ENCODE assay signal across 7 mouse cellular contexts in genomic region chr11:120711980-120712604, GRCm38 (mm10). TPM values are rescaled to one million over a fixed set of nuclear protein-coding genes. Genes with fewer than 3 reads are reported as not detected.
DNase-seq lines count a peak whose midpoint lies in the region; ATAC-seq and TF ChIP-seq lines count a peak whose summit lies in the region.

No protein-coding gene starts in this region.

- no peak for TF ChIP-seq CTCF in kidney, postnatal 0 days (IDR thresholded peaks at IDR 0.05; ENCODE audit: low read depth)

- no peak for ATAC-seq in kidney, postnatal 0 days (replicated peaks; ENCODE audit: low FRiP score, low read depth)
- no peak for ATAC-seq in forebrain, embryonic 14.5 days
- ATAC-seq in limb, embryonic 12.5 days (ENCODE audit: insufficient number of reproducible peaks, insufficient read depth, low FRiP score, low TSS enrichment, low read depth) = no peak
- no peak for ATAC-seq in neural tube, embryonic 15.5 days (ENCODE audit: low FRiP score)
- no peak for ATAC-seq in erythroid progenitor cell, adult 5-6 weeks (replicated peaks; ENCODE audit: low FRiP score, poor library complexity, severe bottlenecking)

- 0 out of 2 replicates have a peak, but pooled peaks cover 9% of the 10 kb centered on the region for H3K36me3 ChIP-seq in kidney, postnatal 0 days (ENCODE audit: insufficient read depth, low read length)
- H3K36me3 ChIP-seq in forebrain, embryonic 14.5 days (ENCODE audit: control insufficient read depth, insufficient read depth, low read length) = peaks cover 34% of the 10 kb centered on the region
- H3K36me3 ChIP-seq in limb, embryonic 12.5 days = peaks cover 49% of the 10 kb centered on the region
- peaks cover 30% of the 10 kb centered on the region for H3K36me3 ChIP-seq in neural tube, embryonic 15.5 days

- peaks cover 16% of the 10 kb centered on the region for H3K4me1 ChIP-seq in kidney, postnatal 0 days (replicated peaks; ENCODE audit: insufficient read depth, low read length)
- peaks cover 9% of the 10 kb centered on the region for H3K4me1 ChIP-seq in forebrain, embryonic 14.5 days (ENCODE audit: control insufficient read depth, insufficient read depth, low read length)
- H3K4me1 ChIP-seq in limb, embryonic 12.5 days (replicated peaks) = peaks cover 63% of the 10 kb centered on the region
- H3K4me1 ChIP-seq in neural tube, embryonic 15.5 days = peaks cover 37% of the 10 kb centered on the region

- no peaks in the 10 kb centered on the region for H3K27me3 ChIP-seq in kidney, postnatal 0 days (ENCODE audit: insufficient read depth, low read length)
- H3K27me3 ChIP-seq in forebrain, embryonic 14.5 days (replicated peaks; ENCODE audit: control insufficient read depth, insufficient read depth, low read length) = no peaks in the 10 kb centered on the region
- H3K27me3 ChIP-seq in limb, embryonic 12.5 days = no peaks in the 10 kb centered on the region
- no peaks in the 10 kb centered on the region for H3K27me3 ChIP-seq in neural tube, embryonic 15.5 days (replicated peaks)

- H3K4me2 ChIP-seq in kidney, postnatal 0 days (ENCODE audit: low read length) = peak overlapping the region; percentile 75
- H3K4me2 ChIP-seq in forebrain, embryonic 14.5 days (ENCODE audit: low read length) = peak overlapping the region; percentile 94
- peak overlapping the region; percentile 95 for H3K4me2 ChIP-seq in limb, embryonic 12.5 days
- H3K4me2 ChIP-seq in neural tube, embryonic 15.5 days = peak overlapping the region; percentile 100

- no peak for DNase-seq in kidney, postnatal 0 days (ENCODE audit: low spot score)
- no peak for DNase-seq in kidney, adult 9 months
- DNase-seq in forebrain, embryonic 14.5 days (ENCODE audit: low spot score) = no peak
- no peak for DNase-seq in kidney, adult 11 months

- H3K4me3 ChIP-seq in kidney, postnatal 0 days (replicated peaks; ENCODE audit: low read depth, low read length) = no peak overlapping the region
- H3K4me3 ChIP-seq in forebrain, embryonic 14.5 days (ENCODE audit: low read depth, low read length) = no peak overlapping the region
- peak overlapping the region; percentile 66 for H3K4me3 ChIP-seq in limb, embryonic 12.5 days (replicated peaks)
- H3K4me3 ChIP-seq in neural tube, embryonic 15.5 days (replicated peaks) = peak overlapping the region; percentile 67; the same call in 1 of the 2 replicates

- 0 out of 2 replicates have a peak overlapping the region, but pooled peaks have one; percentile 70 for H3K9ac ChIP-seq in kidney, postnatal 0 days (ENCODE audit: low read depth, low read length)
- no peak overlapping the region for H3K9ac ChIP-seq in forebrain, embryonic 14.5 days (ENCODE audit: low read length)
- peak overlapping the region; percentile 27; the same call in 1 of the 2 replicates for H3K9ac ChIP-seq in limb, embryonic 12.5 days (replicated peaks)
- peak overlapping the region; percentile 68 for H3K9ac ChIP-seq in neural tube, embryonic 15.5 days (replicated peaks)

- no peaks in the 10 kb centered on the region for H3K9me3 ChIP-seq in kidney, postnatal 0 days (replicated peaks; ENCODE audit: low read length)
- no peaks in the 10 kb centered on the region for H3K9me3 ChIP-seq in forebrain, embryonic 14.5 days (replicated peaks; ENCODE audit: control insufficient read depth, low read length)
- H3K9me3 ChIP-seq in limb, embryonic 12.5 days = no peaks in the 10 kb centered on the region
- no peaks in the 10 kb centered on the region for H3K9me3 ChIP-seq in neural tube, embryonic 15.5 days (replicated peaks)

- no peak overlapping the region for H3K27ac ChIP-seq in kidney, postnatal 0 days
- H3K27ac ChIP-seq in forebrain, embryonic 14.5 days (ENCODE audit: low read depth, low read length) = no peak overlapping the region
- H3K27ac ChIP-seq in limb, embryonic 12.5 days = 0 out of 2 replicates have a peak overlapping the region, but pooled peaks have one; percentile 12
- H3K27ac ChIP-seq in neural tube, embryonic 15.5 days (replicated peaks) = no peak overlapping the region

- 60% methylated on average over 8 of the region's 8 CpGs for WGBS in kidney, postnatal 0 days
- 63% methylated on average over 8 of the region's 8 CpGs for WGBS in forebrain, embryonic 14.5 days
- WGBS in limb, embryonic 12.5 days = 49% methylated on average over 8 of the region's 8 CpGs
- 60% methylated on average over 8 of the region's 8 CpGs for WGBS in neural tube, embryonic 15.5 days

RNA-seq across cellular contexts. Expression of gene Cenpx, which starts 1.4 kb away (rescaled TPM):
- polyA plus RNA-seq in kidney, postnatal 0 days (2015; fragmentation: Nextera tagmentation; extraction: Ambion mirVana) = 160 and 174 TPM in 2 replicates
- polyA plus RNA-seq in forebrain, embryonic 14.5 days (2014; fragmentation: Nextera tagmentation; extraction: Ambion mirVana) = 108 and 140 TPM in 2 replicates
- polyA plus RNA-seq in limb, embryonic 12.5 days (2016; fragmentation: Nextera tagmentation; extraction: Ambion mirVana) = 131 and 138 TPM in 2 replicates
- polyA plus RNA-seq in neural tube, embryonic 15.5 days (2015; fragmentation: Nextera tagmentation; extraction: Ambion mirVana) = 108 and 115 TPM in 2 replicates
- 7.1 and 35.3 TPM in 2 replicates for total RNA-seq in erythroid progenitor cell, adult 5-6 weeks (2015; ENCODE audit: low replicate concordance)
- total RNA-seq in erythroid progenitor cell, adult 5-6 weeks (2017; ENCODE audit: low replicate concordance) = 15.0 and 21.2 TPM in 2 replicates

RNA-seq across cellular contexts. Expression of gene Lrrc45, which starts 1.6 kb away (rescaled TPM):
- polyA plus RNA-seq in kidney, postnatal 0 days (2015; fragmentation: Nextera tagmentation; extraction: Ambion mirVana) = 31.3 and 33.5 TPM in 2 replicates
- polyA plus RNA-seq in forebrain, embryonic 14.5 days (2014; fragmentation: Nextera tagmentation; extraction: Ambion mirVana) = 39.0 and 59.5 TPM in 2 replicates
- polyA plus RNA-seq in limb, embryonic 12.5 days (2016; fragmentation: Nextera tagmentation; extraction: Ambion mirVana) = 77.9 and 78.4 TPM in 2 replicates
- polyA plus RNA-seq in neural tube, embryonic 15.5 days (2015; fragmentation: Nextera tagmentation; extraction: Ambion mirVana) = 76.8 and 81.3 TPM in 2 replicates
- total RNA-seq in erythroid progenitor cell, adult 5-6 weeks (2015; ENCODE audit: low replicate concordance) = 3.4 and 6.1 TPM in 2 replicates
- 12.3 and 12.9 TPM in 2 replicates for total RNA-seq in erythroid progenitor cell, adult 5-6 weeks (2017; ENCODE audit: low replicate concordance)

RNA-seq across cellular contexts. Expression of gene Rac3, which starts 9.2 kb away (rescaled TPM):
- 23.4 and 23.7 TPM in 2 replicates for polyA plus RNA-seq in kidney, postnatal 0 days (2015; fragmentation: Nextera tagmentation; extraction: Ambion mirVana)
- 110 and 119 TPM in 2 replicates for polyA plus RNA-seq in forebrain, embryonic 14.5 days (2014; fragmentation: Nextera tagmentation; extraction: Ambion mirVana)
- 48.5 and 51.2 TPM in 2 replicates for polyA plus RNA-seq in limb, embryonic 12.5 days (2016; fragmentation: Nextera tagmentation; extraction: Ambion mirVana)
- 459 and 611 TPM in 2 replicates for polyA plus RNA-seq in neural tube, embryonic 15.5 days (2015; fragmentation: Nextera tagmentation; extraction: Ambion mirVana)
- not detected in 2 replicates for total RNA-seq in erythroid progenitor cell, adult 5-6 weeks (2015; ENCODE audit: low replicate concordance)
- total RNA-seq in erythroid progenitor cell, adult 5-6 weeks (2017; ENCODE audit: low replicate concordance) = 1.3 and 3.5 TPM in 2 replicates

RNA-seq across cellular contexts. Expression of gene Dcxr, which starts 15.0 kb away (rescaled TPM):
- polyA plus RNA-seq in kidney, postnatal 0 days (2015; fragmentation: Nextera tagmentation; extraction: Ambion mirVana) = 112 and 123 TPM in 2 replicates
- 11.2 and 13.7 TPM in 2 replicates for polyA plus RNA-seq in forebrain, embryonic 14.5 days (2014; fragmentation: Nextera tagmentation; extraction: Ambion mirVana)
- polyA plus RNA-seq in limb, embryonic 12.5 days (2016; fragmentation: Nextera tagmentation; extraction: Ambion mirVana) = 14.8 and 17.8 TPM in 2 replicates
- 9.4 and 18.9 TPM in 2 replicates for polyA plus RNA-seq in neural tube, embryonic 15.5 days (2015; fragmentation: Nextera tagmentation; extraction: Ambion mirVana)
- total RNA-seq in erythroid progenitor cell, adult 5-6 weeks (2015; ENCODE audit: low replicate concordance) = 3.6 TPM in 1 of 2 replicates, not detected in the other
- 7.2 TPM in 1 of 2 replicates, not detected in the other for total RNA-seq in erythroid progenitor cell, adult 5-6 weeks (2017; ENCODE audit: low replicate concordance)

RNA-seq across cellular contexts. Expression of gene Cbr2, which starts 19.8 kb away (rescaled TPM):
- 1.8 and 3.6 TPM in 2 replicates for polyA plus RNA-seq in kidney, postnatal 0 days (2015; fragmentation: Nextera tagmentation; extraction: Ambion mirVana)
- polyA plus RNA-seq in forebrain, embryonic 14.5 days (2014; fragmentation: Nextera tagmentation; extraction: Ambion mirVana) = 0.98 and 1.1 TPM in 2 replicates
- 4.6 and 7.2 TPM in 2 replicates for polyA plus RNA-seq in limb, embryonic 12.5 days (2016; fragmentation: Nextera tagmentation; extraction: Ambion mirVana)
- 0.87 and 10.7 TPM in 2 replicates for polyA plus RNA-seq in neural tube, embryonic 15.5 days (2015; fragmentation: Nextera tagmentation; extraction: Ambion mirVana)
- 21.8 and 23.4 TPM in 2 replicates for total RNA-seq in erythroid progenitor cell, adult 5-6 weeks (2015; ENCODE audit: low replicate concordance)
- not detected in 2 replicates for total RNA-seq in erythroid progenitor cell, adult 5-6 weeks (2017; ENCODE audit: low replicate concordance)

Comparison
In these comparisons a context has a peak if more than half of its experiments do, and no peak if none do; other contexts are left out.
1. H3K4me3 ChIP-seq: peak in limb, embryonic 12.5 days (single experiment) and neural tube, embryonic 15.5 days (single experiment); none in kidney, postnatal 0 days (single experiment) and forebrain, embryonic 14.5 days (single experiment).
2. Peak in every context shown above with its lines, with median percentiles within 50 percentile points of each other: H3K4me2 ChIP-seq.